Mouse (Mus musculus) ES-Bruce4 (cell line): ENCODE data around the gene Slc13a5.

ENCODE experiments used
- CTCF ChIP-seq: IDR thresholded peaks from one replicate; pipeline ENCODE4 v1.8.1; 2011; ENCODE audit warnings: low read depth, low read length
- EP300 ChIP-seq: IDR thresholded peaks from 2 replicates; pipeline ENCODE4 v1.6.1; 2011; ENCODE audit warnings: low read depth, low read length; ENCODE audit not compliant: insufficient read depth
- POLR2A ChIP-seq: IDR thresholded peaks from one replicate; pipeline ENCODE4 v1.8.1; 2011; ENCODE audit warnings: low read length; ENCODE audit not compliant: insufficient read depth

DNA sequence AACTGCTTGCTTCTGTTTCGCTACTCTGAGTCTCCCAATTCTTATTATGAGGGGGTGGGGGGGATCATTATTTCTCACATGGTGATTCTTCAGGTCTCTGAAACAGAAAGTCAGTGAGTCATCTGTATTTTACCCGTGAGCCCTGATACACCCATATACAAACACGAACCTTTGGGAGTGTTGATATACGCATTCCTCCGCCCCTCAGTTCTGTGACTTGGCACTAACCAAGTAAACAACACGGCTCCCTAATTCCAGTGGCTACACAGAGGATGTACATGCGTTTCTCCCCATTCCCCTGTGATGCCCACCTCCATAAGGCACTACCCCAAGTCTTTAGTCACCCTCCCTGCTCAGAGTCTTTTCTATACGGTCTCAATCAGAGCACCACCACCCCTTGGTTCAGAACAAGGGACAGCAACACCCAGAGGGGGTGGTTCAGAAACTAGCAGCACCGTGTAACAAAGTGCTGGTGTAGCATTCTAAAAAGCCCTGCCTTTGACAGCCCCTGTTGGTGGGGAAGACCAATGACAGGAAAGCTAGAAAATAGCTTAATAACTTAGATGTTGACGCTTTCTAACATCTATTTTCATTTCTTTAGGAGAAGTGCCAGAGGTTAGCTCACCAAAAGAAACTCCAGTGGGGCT is 44.5 kb upstream of the Slc13a5 start:
- no peak for TF ChIP-seq CTCF
- TF ChIP-seq POLR2A, result no peak
- TF ChIP-seq EP300, result no peak
